Mouse (Mus musculus): ENCODE measurements around the gene Tulp2.

DNA sequence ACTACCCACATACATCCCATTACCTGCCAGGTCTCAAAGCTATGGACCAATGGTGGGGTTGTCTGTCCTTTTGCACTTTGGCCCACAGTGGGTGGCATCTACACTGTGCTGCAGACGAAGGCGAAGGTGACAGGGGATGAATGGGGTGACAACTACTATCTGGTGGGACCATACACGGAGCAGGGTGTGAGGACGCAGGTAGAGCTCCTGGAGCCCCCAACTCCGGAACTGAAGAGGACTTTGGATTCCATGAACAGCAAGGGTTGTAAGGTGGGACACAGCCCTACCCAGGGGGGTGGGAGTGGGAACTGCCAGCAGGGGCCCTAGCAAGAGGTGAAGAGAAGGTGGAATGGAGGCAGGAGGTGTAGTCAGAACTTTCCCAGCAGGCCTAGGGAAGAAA is 45.2 kb upstream of the Tulp2 start:
- TF ChIP-seq CTCF (IDR thresholded peaks at IDR 0.05; ENCODE audit: borderline replicate concordance, insufficient read depth, low read length) (no peak), POLR2A (IDR thresholded peaks at IDR 0.05; ENCODE audit: low read depth, low read length) (no peak; the same call in 1 of the 2 replicates)

Measured in embryonic fibroblast, embryonic 13.5 days (primary cell).